Comparison of ENCODE assay signal across 8 mouse cellular contexts in genomic region chr11:77825853-77826252, GRCm38 (mm10). TPM values are rescaled to one million over a fixed set of nuclear protein-coding genes. Genes with fewer than 3 reads are reported as not detected.
DNase-seq lines count a peak whose midpoint lies in the region; ATAC-seq and TF ChIP-seq lines count a peak whose summit lies in the region.

No protein-coding gene starts in this region.

- H3K4me2 ChIP-seq in heart, embryonic 11.5 days = no peak overlapping the region
- no peak overlapping the region for H3K4me2 ChIP-seq in forebrain, embryonic 14.5 days (ENCODE audit: low read length)
- H3K4me2 ChIP-seq in hindbrain, embryonic 14.5 days (replicated peaks) = no peak overlapping the region
- no peak overlapping the region for H3K4me2 ChIP-seq in midbrain, embryonic 14.5 days (ENCODE audit: low read length)

- no peak overlapping the region for H3K9ac ChIP-seq in heart, embryonic 11.5 days (ENCODE audit: low read depth, low read length)
- H3K9ac ChIP-seq in forebrain, embryonic 14.5 days (ENCODE audit: low read length) = no peak overlapping the region
- no peak overlapping the region for H3K9ac ChIP-seq in hindbrain, embryonic 14.5 days
- no peak overlapping the region for H3K9ac ChIP-seq in midbrain, embryonic 14.5 days (replicated peaks; ENCODE audit: low read length)

- DNase-seq in heart, adult 11 months = peak; percentile 97
- DNase-seq in brain, embryonic 14.5 days (ENCODE audit: low read depth) = peak; percentile 89
- DNase-seq in forebrain, embryonic 14.5 days (ENCODE audit: low spot score) = peak; percentile 87
- DNase-seq in hindbrain, embryonic 14.5 days (ENCODE audit: low spot score) = peak; percentile 80
- peak; percentile 73 to 77 for DNase-seq in left cerebral cortex, adult 2 months (ENCODE audit: extremely low spot score in 1 of 2, low spot score in 2 of 2)
- peak; percentile 90 for DNase-seq in midbrain, embryonic 14.5 days
- peak; percentile 46 to 50 for DNase-seq in spleen, postnatal 36 days (ENCODE audit: low spot score in 2 of 2)

- peaks cover 11% of the 10 kb centered on the region for H3K4me1 ChIP-seq in heart, embryonic 11.5 days (ENCODE audit: control insufficient read depth, insufficient read depth, low read length)
- peaks cover 31% of the 10 kb centered on the region for H3K4me1 ChIP-seq in forebrain, embryonic 14.5 days (ENCODE audit: control insufficient read depth, insufficient read depth, low read length)
- H3K4me1 ChIP-seq in hindbrain, embryonic 14.5 days (replicated peaks; ENCODE audit: control insufficient read depth, insufficient read depth, low read length) = peaks cover 18% of the 10 kb centered on the region
- peaks cover 7% of the 10 kb centered on the region; the same call in 1 of the 2 replicates for H3K4me1 ChIP-seq in midbrain, embryonic 14.5 days (ENCODE audit: control insufficient read depth, insufficient read depth, low read length)

- H3K9me3 ChIP-seq in heart, embryonic 11.5 days (replicated peaks; ENCODE audit: control insufficient read depth, low read length) = no peaks in the 10 kb centered on the region
- H3K9me3 ChIP-seq in forebrain, embryonic 14.5 days (replicated peaks; ENCODE audit: control insufficient read depth, low read length) = no peaks in the 10 kb centered on the region
- H3K9me3 ChIP-seq in hindbrain, embryonic 14.5 days (ENCODE audit: control insufficient read depth, low read length) = no peaks in the 10 kb centered on the region
- no peaks in the 10 kb centered on the region for H3K9me3 ChIP-seq in midbrain, embryonic 14.5 days (ENCODE audit: control insufficient read depth, low read length)

- intact Hi-C loops in left cerebral cortex, adult 2 months (cut with DNase I) = loop anchor here (1.0 kb wide), 1 partner anchor 141 kb away; no protein-coding TSS in a partner anchor

- peak; percentile 93 for TF ChIP-seq CTCF in brain, embryonic 14.5 days (IDR thresholded peaks at IDR 0.05; ENCODE audit: borderline replicate concordance, extremely low read depth, insufficient read depth, insufficient read length)
- peak; percentile 90 for TF ChIP-seq CTCF in left cerebral cortex, adult 2 months (IDR thresholded peaks at IDR 0.05)

- 4% methylated on average over 5 of the region's 5 CpGs for WGBS in heart, embryonic 11.5 days (ENCODE audit: insufficient replicate concordance)
- 0% methylated on average over 5 of the region's 5 CpGs for WGBS in forebrain, embryonic 14.5 days
- WGBS in hindbrain, embryonic 14.5 days = under 1% methylated on average over 5 of the region's 5 CpGs
- WGBS in midbrain, embryonic 14.5 days = 3% methylated on average over 5 of the region's 5 CpGs

- ATAC-seq in heart, embryonic 11.5 days (replicated peaks; ENCODE audit: insufficient number of reproducible peaks, low FRiP score, low TSS enrichment) = no peak
- ATAC-seq in forebrain, embryonic 14.5 days = peak; percentile 40; the same call in 1 of the 2 replicates
- no peak for ATAC-seq in hindbrain, embryonic 14.5 days (ENCODE audit: low FRiP score)
- no peak for ATAC-seq in midbrain, embryonic 14.5 days (ENCODE audit: low FRiP score, low TSS enrichment)

- H3K4me3 ChIP-seq in heart, embryonic 11.5 days (ENCODE audit: low read depth, low read length) = no peak overlapping the region
- H3K4me3 ChIP-seq in forebrain, embryonic 14.5 days (ENCODE audit: low read depth, low read length) = no peak overlapping the region
- H3K4me3 ChIP-seq in hindbrain, embryonic 14.5 days (replicated peaks; ENCODE audit: low read length) = no peak overlapping the region
- H3K4me3 ChIP-seq in left cerebral cortex, adult 2 months = no peak overlapping the region
- H3K4me3 ChIP-seq in midbrain, embryonic 14.5 days (replicated peaks; ENCODE audit: low read depth, low read length) = no peak overlapping the region

- H3K27me3 ChIP-seq in heart, embryonic 11.5 days (ENCODE audit: control insufficient read depth, insufficient read depth, low read length) = no peaks in the 10 kb centered on the region
- no peaks in the 10 kb centered on the region for H3K27me3 ChIP-seq in forebrain, embryonic 14.5 days (replicated peaks; ENCODE audit: control insufficient read depth, insufficient read depth, low read length)
- no peaks in the 10 kb centered on the region for H3K27me3 ChIP-seq in hindbrain, embryonic 14.5 days (ENCODE audit: control insufficient read depth, insufficient read depth, low read length)
- no peaks in the 10 kb centered on the region for H3K27me3 ChIP-seq in midbrain, embryonic 14.5 days (ENCODE audit: control insufficient read depth, insufficient read depth, low read length)

- H3K27ac ChIP-seq in heart, embryonic 11.5 days (ENCODE audit: low read depth, low read length) = no peak overlapping the region
- H3K27ac ChIP-seq in forebrain, embryonic 14.5 days (ENCODE audit: low read depth, low read length) = peak overlapping the region; percentile 52; the same call in 1 of the 2 replicates
- H3K27ac ChIP-seq in hindbrain, embryonic 14.5 days = no peak overlapping the region
- peak overlapping the region; percentile 54; the same call in 1 of the 2 replicates for H3K27ac ChIP-seq in left cerebral cortex, adult 2 months
- peak overlapping the region; percentile 52; the same call in 1 of the 2 replicates for H3K27ac ChIP-seq in midbrain, embryonic 14.5 days (replicated peaks; ENCODE audit: low read depth, low read length)

- no peak for TF ChIP-seq POLR2A in brain, embryonic 14.5 days (IDR thresholded peaks at IDR 0.05; ENCODE audit: borderline replicate concordance, extremely low read depth, insufficient read depth, insufficient read length, poor library complexity, severe bottlenecking)

- peaks cover 44% of the 10 kb centered on the region for H3K36me3 ChIP-seq in heart, embryonic 11.5 days (ENCODE audit: control insufficient read depth, insufficient read depth, low read length)
- H3K36me3 ChIP-seq in forebrain, embryonic 14.5 days (ENCODE audit: control insufficient read depth, insufficient read depth, low read length) = peaks cover 59% of the 10 kb centered on the region
- peaks cover 55% of the 10 kb centered on the region for H3K36me3 ChIP-seq in hindbrain, embryonic 14.5 days (replicated peaks; ENCODE audit: control insufficient read depth, insufficient read depth)
- H3K36me3 ChIP-seq in midbrain, embryonic 14.5 days (ENCODE audit: control insufficient read depth, insufficient read depth, low read length) = peaks cover 64% of the 10 kb centered on the region

RNA-seq across cellular contexts. Expression of gene Gm10277, which starts 38.3 kb away (rescaled TPM):
- polyA plus RNA-seq in heart, embryonic 11.5 days (2014; fragmentation: Nextera tagmentation; extraction: Ambion mirVana) = 0.55 and 0.87 TPM in 2 replicates
- not detected in 2 replicates for polyA plus RNA-seq in brain, embryonic 14.5 days (2012; rRNA removed)
- 0.55 and 0.85 TPM in 2 replicates for polyA plus RNA-seq in forebrain, embryonic 14.5 days (2014; fragmentation: Nextera tagmentation; extraction: Ambion mirVana)
- polyA plus RNA-seq in hindbrain, embryonic 14.5 days (2014; fragmentation: Nextera tagmentation; extraction: Ambion mirVana) = 0.69 and 1.4 TPM in 2 replicates
- total RNA-seq in left cerebral cortex, adult 2 months (2021) = not detected
- 1.0 and 1.6 TPM in 2 replicates for polyA plus RNA-seq in midbrain, embryonic 14.5 days (2014; fragmentation: Nextera tagmentation; extraction: Ambion mirVana)

Comparison
In these comparisons a context has a peak if more than half of its experiments do, and no peak if none do; other contexts are left out.
1. H3K27ac ChIP-seq: peak in forebrain, embryonic 14.5 days (single experiment), left cerebral cortex, adult 2 months (single experiment) and midbrain, embryonic 14.5 days (single experiment); none in heart, embryonic 11.5 days (single experiment) and hindbrain, embryonic 14.5 days (single experiment).
2. Peak in every context shown above with its lines, with median percentiles within 50 percentile points of each other: DNase-seq.